In genomic region chr2:114782450-114782849, GRCm38 (mm10) we compare ENCODE assay signal across 16 mouse cellular contexts.
A peak's percentile ranks its signal among the peaks of the same experiment; 100 is the strongest.
DNase-seq lines count a peak whose midpoint lies in the region; ATAC-seq and TF ChIP-seq lines count a peak whose summit lies in the region.
"Had no signal": no experiment of that assay in that cellular context is flagged by ENCODE, and none has a peak within 500 bp of the region (broad histone marks: within the 10 kb centered on the region; RNA-seq: fewer than 3 reads in every experiment).

No protein-coding gene starts in this region.

- H3K9ac ChIP-seq in heart, adult 2 months (ENCODE audit: low read depth, low read length), result no peak overlapping the region
- H3K9ac ChIP-seq in heart, embryonic 14.5 days (ENCODE audit: low read length), result no peak overlapping the region
- H3K9ac ChIP-seq in lung, postnatal 0 days (replicated peaks; ENCODE audit: low read depth), result no peak overlapping the region
- H3K9ac ChIP-seq: embryonic facial prominence, embryonic 12.5 days; forebrain, embryonic 12.5 days had no signal

- no peaks in the 10 kb centered on the region for H3K9me3 ChIP-seq in heart, embryonic 14.5 days (ENCODE audit: control insufficient read depth, low read length)
- H3K9me3 ChIP-seq in lung, postnatal 0 days (ENCODE audit: low read length), result no peaks in the 10 kb centered on the region
- H3K9me3 ChIP-seq: embryonic facial prominence, embryonic 12.5 days; forebrain, embryonic 12.5 days; G1E had no signal

- WGBS in heart, adult 2 months, result 35% methylated on average over 6 of the region's 6 CpGs
- 44% methylated on average over 6 of the region's 6 CpGs for WGBS in heart, embryonic 14.5 days
- 49% methylated on average over 6 of the region's 6 CpGs for WGBS in lung, postnatal 0 days

- peak; percentile 66; the same call in 1 of the 2 replicates for ATAC-seq in heart, embryonic 14.5 days (ENCODE audit: insufficient number of reproducible peaks, insufficient read depth, low FRiP score, low read depth)
- peak; percentile 84 for ATAC-seq in lung, postnatal 0 days
- ATAC-seq: inflammation-experienced regulatory T-cells, adult 6 months had no signal

- no peak for TF ChIP-seq CTCF in heart, adult 2 months (IDR thresholded peaks at IDR 0.05)
- no peak for TF ChIP-seq CTCF in lung, postnatal 0 days (IDR thresholded peaks at IDR 0.05)
- TF ChIP-seq CTCF in layer of hippocampus, adult 2 months (conservative IDR thresholded peaks at IDR 0.05), result no peak

- TF ChIP-seq POLR2A in heart, adult 2 months (IDR thresholded peaks at IDR 0.05; ENCODE audit: insufficient read depth, low read depth, low read length), result no peak

- H3K4me3 ChIP-seq in heart, adult 2 months, result no peak overlapping the region
- H3K4me3 ChIP-seq in heart, embryonic 14.5 days (ENCODE audit: control insufficient read depth in 1 of 2, insufficient read depth in 1 of 2, low read depth in 1 of 2, low read length in 2 of 2), result no peak overlapping the region
- H3K4me3 ChIP-seq in lung, postnatal 0 days (ENCODE audit: low read depth, low read length), result no peak overlapping the region
- H3K4me3 ChIP-seq in layer of hippocampus, adult 2 months, result no peak overlapping the region
- H3K4me3 ChIP-seq: embryonic facial prominence, embryonic 12.5 days; forebrain, embryonic 12.5 days; myocyte had no signal

- H3K27me3 ChIP-seq in heart, adult 2 months (ENCODE audit: control insufficient read depth, insufficient read depth, low read length), result 0 out of 2 replicates have a peak, but pooled peaks cover 2% of the 10 kb centered on the region
- no peaks in the 10 kb centered on the region for H3K27me3 ChIP-seq in heart, embryonic 14.5 days (ENCODE audit: control insufficient read depth, insufficient read depth, low read length)
- no peaks in the 10 kb centered on the region for H3K27me3 ChIP-seq in lung, postnatal 0 days (replicated peaks; ENCODE audit: insufficient read depth, low read length)
- H3K27me3 ChIP-seq: embryonic facial prominence, embryonic 12.5 days; forebrain, embryonic 12.5 days had no signal

- peak in 1 of 2 experiments; percentile 9 for DNase-seq in heart, adult 2 months
- DNase-seq in heart, postnatal 4 days, result no peak
- peak; percentile 40 for DNase-seq in kidney, postnatal 14 days
- DNase-seq in lung, postnatal 0 days (ENCODE audit: low spot score), result peak; percentile 68
- no peak for DNase-seq in cerebellum, adult 11-12 months
- DNase-seq in layer of hippocampus, adult 2 months (ENCODE audit: low spot score in 2 of 2), result no peak
- no peak for DNase-seq in left cerebral cortex, adult 11 months (ENCODE audit: low spot score)
- DNase-seq: cerebellum, postnatal 10 days; right cerebral cortex, postnatal 25 days; thymus, postnatal 36 days had no signal

- H3K79me2 ChIP-seq in heart, adult 2 months (replicated peaks; ENCODE audit: control insufficient read depth, insufficient read depth, low read length), result no peaks in the 10 kb centered on the region

- TF ChIP-seq EP300 in heart, adult 2 months (IDR thresholded peaks at IDR 0.05; ENCODE audit: insufficient read depth, low read depth, low read length), result no peak
- TF ChIP-seq EP300 in lung, postnatal 0 days (IDR thresholded peaks at IDR 0.05), result peak; percentile 97

- H3K4me1 ChIP-seq in heart, adult 2 months (ENCODE audit: control insufficient read depth, insufficient read depth, low read length), result peaks cover 4% of the 10 kb centered on the region
- H3K4me1 ChIP-seq in heart, embryonic 14.5 days (ENCODE audit: control insufficient read depth in 2 of 2, insufficient read depth in 2 of 2, low read length in 2 of 2), result peaks cover 0 to 4% of the 10 kb centered on the region in 2 experiments; a peak in 2 of 4 replicates
- no peaks in the 10 kb centered on the region for H3K4me1 ChIP-seq in lung, postnatal 0 days (ENCODE audit: insufficient read depth, low read depth, low read length)

- intact Hi-C loops in heart, adult 2 months (cut with DNase I), result no loop called here

- H3K4me2 ChIP-seq in heart, embryonic 14.5 days (ENCODE audit: low read length), result no peak overlapping the region
- H3K4me2 ChIP-seq in lung, postnatal 0 days (replicated peaks; ENCODE audit: low read depth, low read length), result no peak overlapping the region
- H3K4me2 ChIP-seq: embryonic facial prominence, embryonic 12.5 days; forebrain, embryonic 12.5 days had no signal

- peak overlapping the region; percentile 23; the same call in 1 of the 2 replicates for H3K27ac ChIP-seq in heart, adult 2 months
- peak overlapping the region; percentile 57 to 70 for H3K27ac ChIP-seq in heart, embryonic 14.5 days (replicated peaks in 1 of 2; ENCODE audit: control insufficient read depth in 1 of 2, insufficient read depth in 1 of 2, low read depth in 2 of 2, low read length in 2 of 2)
- H3K27ac ChIP-seq in lung, postnatal 0 days (ENCODE audit: low read length), result no peak overlapping the region; the same call in 1 of the 2 replicates
- H3K27ac ChIP-seq in layer of hippocampus, adult 2 months, result no peak overlapping the region
- H3K27ac ChIP-seq: embryonic facial prominence, embryonic 12.5 days; forebrain, embryonic 12.5 days had no signal

- H3K36me3 ChIP-seq in heart, adult 2 months (ENCODE audit: control insufficient read depth, insufficient read depth, low read length), result no peaks in the 10 kb centered on the region
- no peaks in the 10 kb centered on the region for H3K36me3 ChIP-seq in heart, embryonic 14.5 days (ENCODE audit: control insufficient read depth, insufficient read depth, low read length)
- H3K36me3 ChIP-seq in lung, postnatal 0 days (ENCODE audit: insufficient read depth, low read length), result no peaks in the 10 kb centered on the region
- H3K36me3 ChIP-seq: embryonic facial prominence, embryonic 12.5 days; forebrain, embryonic 12.5 days; G1E had no signal

Comparison
In these comparisons a context has a peak if more than half of its experiments do, and no peak if none do; other contexts are left out.
1. DNase-seq: peak in kidney, postnatal 14 days (single experiment) and lung, postnatal 0 days (single experiment); none in heart, postnatal 4 days (single experiment), cerebellum, adult 11-12 months (single experiment), layer of hippocampus, adult 2 months (0 of 2) and left cerebral cortex, adult 11 months (single experiment).
2. H3K27ac ChIP-seq: peak in heart, adult 2 months (single experiment) and heart, embryonic 14.5 days (2 of 2); none in lung, postnatal 0 days (single experiment) and layer of hippocampus, adult 2 months (single experiment).